Mouse (Mus musculus) mouse trophoblast stem cell (cell line): ENCODE measurements around the gene Atp5e.

Source experiments
- in situ Hi-C, 2 experiments: fragments of 300-500 bp; cut with MseI, MboI; formaldehyde crosslinking; loops; 2 replicates in 1 of 2; 3 replicates in 1 of 2; pipeline ENCODE4 v1.15.1; 2025

Gene Atp5e

GRCm38 (mm10) chr2:174463789-174464523 is at the start of gene Atp5e:
Gene Atp5e (minus strand): TSS chr2:174464105.
- in situ Hi-C loops = no loop called here

GRCm38 (mm10) chr2:174509825-174510224 is 45.9 kb upstream of the Atp5e start:
- in situ Hi-C loops = loop anchor here in 1 of 2 experiments (10.0 kb wide), 1 partner anchor 155 kb away; no protein-coding TSS in a partner anchor

DNA sequence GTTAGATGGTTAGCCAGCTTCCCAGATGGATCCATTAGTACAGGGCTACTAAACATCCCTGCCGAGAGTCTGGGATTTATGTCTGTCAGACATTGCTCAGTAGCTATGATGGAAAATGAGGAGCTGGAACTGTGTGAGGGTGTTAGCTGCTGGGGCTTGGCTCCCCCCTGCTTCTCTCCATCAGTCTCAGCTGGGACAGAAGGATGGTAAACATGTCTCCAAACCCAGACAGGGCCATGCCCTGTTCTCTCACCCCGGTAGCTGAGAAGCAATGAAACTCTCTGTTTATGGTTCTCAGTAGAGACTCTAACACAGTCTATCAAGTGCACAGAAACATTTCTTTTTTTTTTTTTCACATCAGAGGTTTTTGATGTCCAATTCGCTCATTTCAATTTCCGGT is 44.1 kb upstream of the Atp5e start:
- in situ Hi-C loops = loop anchor here in 1 of 2 experiments (10.0 kb wide), 1 partner anchor 157 kb away; no protein-coding TSS in a partner anchor

DNA sequence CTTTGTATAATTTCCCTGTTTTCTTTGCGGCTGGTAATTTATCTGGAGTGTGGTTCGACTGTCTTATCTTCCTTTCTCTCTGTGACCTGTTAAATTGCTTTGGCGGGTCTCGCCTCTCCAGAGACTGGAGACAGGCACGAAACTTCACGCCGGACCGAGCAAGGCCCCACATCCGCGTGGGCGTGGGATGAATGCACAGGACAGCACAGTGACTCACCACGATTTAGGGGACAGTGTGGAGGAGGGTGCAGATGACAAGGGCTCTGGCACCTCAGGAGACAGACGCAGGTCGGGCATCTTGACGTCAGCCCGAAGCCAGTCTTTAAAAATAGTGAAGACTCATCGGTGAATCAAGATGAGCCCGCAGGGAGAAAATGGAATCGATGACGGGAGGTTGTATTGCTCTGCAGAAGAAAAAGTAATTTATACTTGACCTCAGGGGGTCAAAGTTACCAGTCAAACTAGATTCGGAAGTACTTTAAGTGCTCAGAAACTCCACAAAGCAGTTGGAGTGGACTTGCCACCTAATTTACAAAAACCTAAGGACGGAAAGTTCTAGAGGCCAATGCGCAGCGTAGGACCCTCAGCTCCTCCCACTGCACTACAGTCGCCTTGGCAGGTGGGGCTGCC is 39.0 kb upstream of the Atp5e start:
- in situ Hi-C loops = loop anchor here in 1 of 2 experiments (10.0 kb wide), 1 partner anchor 162 kb away; no protein-coding TSS in a partner anchor

GRCm38 (mm10) chr2:174502321-174502720 is 38.4 kb upstream of the Atp5e start:
- in situ Hi-C loops = loop anchor here in 1 of 2 experiments (10.0 kb wide), 1 partner anchor 162 kb away; no protein-coding TSS in a partner anchor

- in situ Hi-C loops = loop anchor here in 1 of 2 experiments (10.0 kb wide), 1 partner anchor 163 kb away; no protein-coding TSS in a partner anchor
These were observed 37.6 kb upstream of the Atp5e start for GRCm38 (mm10) chr2:174501517-174501916.

GRCm38 (mm10) chr2:174500814-174501503 is 37.1 kb upstream of the Atp5e start:
- in situ Hi-C loops = loop anchor here in 1 of 2 experiments (10.0 kb wide), 1 partner anchor 164 kb away; no protein-coding TSS in a partner anchor

GRCm38 (mm10) chr2:174492858-174493257 is 29.0 kb upstream of the Atp5e start:
- in situ Hi-C loops = no loop called here

- in situ Hi-C loops = no loop called here
These were observed 23.1 kb upstream of the Atp5e start for GRCm38 (mm10) chr2:174487005-174487404.

GRCm38 (mm10) chr2:174478746-174479145 is 14.8 kb upstream of the Atp5e start:
- in situ Hi-C loops = no loop called here

DNA sequence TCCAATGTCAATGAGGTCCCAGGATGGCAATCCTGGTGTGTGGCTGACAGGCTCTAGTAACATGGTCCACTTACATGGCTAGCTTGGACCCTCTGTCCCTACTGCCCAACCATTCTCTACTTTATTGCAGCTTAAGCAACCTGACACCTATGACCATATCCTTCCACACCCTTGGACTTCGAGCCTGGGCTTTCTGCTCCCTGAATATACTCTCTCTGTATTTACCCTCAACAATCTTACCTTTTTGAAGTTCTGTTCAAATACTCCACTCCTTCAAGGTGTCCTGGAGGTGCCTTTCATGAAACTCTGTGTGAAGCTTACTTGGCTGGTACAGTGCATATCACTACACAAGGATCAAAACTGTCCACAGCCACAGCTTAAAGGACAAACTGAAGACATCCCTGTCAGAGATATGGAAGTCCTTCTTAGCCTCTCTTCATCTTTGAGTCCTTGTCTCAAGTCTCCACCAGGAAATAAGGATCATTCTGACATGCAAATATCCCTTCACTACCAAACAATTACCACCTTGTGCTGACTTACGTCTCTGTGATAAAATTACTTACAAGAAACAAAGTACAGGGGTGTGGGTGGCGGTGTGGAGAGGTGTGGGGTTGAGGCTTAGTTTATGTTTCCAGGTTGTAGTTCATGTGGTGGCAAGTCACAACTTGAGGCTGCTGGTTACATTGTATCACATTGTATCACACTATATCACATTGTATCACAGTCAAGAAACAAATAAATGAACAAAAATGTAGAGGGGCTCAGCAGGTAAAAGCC is 13.8 kb upstream of the Atp5e start:
- in situ Hi-C loops = no loop called here

DNA sequence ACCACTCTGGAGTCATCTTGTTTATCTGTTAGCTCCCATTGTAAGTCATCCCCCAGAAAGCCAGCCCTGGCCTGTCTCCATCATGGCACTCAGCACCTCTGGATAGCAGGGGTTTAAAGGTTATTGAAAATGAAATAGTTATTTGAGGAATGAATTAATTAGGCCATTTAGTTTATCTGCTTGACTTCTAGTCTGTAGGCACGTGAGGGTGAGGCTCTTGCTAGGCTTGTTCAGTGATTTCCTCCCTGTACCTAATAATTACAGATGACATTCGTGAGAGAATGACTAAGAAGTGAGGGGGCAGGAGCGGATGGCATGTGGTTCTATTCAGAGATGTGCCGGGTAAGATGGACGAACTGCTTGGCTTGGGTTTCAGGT is 9.6 kb upstream of the Atp5e start:
- in situ Hi-C loops = no loop called here

DNA sequence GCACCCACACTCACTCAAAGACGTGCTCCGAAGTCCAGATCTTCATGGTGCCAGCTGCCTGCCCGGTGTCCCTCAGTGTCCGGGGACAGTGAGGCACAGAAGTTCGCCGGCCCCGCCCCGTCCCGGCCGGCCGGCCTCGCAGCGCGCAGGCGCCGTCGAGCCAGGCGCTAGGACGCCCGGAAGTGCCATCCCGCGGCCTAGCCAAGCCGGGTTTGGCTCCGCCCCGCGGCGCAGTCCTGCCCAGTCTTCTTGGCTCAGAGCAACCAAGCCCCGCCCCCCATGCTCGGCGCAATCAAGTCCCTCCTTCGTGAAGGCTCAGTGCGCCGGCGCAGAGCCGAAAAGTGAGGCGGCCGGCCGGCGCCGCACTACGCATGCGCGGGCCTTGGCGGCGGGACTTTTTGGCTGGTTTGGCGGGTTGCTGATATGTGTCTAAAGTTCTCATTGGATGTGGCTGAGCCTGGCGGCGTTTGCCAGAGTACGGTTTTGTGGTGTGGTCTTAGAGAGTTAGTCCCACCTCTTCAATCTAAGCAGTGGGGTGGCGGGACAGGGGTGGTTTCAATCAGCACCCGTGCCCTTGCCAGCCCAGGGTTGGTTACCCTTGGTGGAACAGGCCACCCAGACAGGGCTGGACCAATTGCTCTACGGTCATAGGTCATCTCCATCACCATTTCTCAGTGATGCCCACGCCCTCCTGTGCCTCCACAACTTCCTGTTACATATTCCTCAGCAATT is 9.1 kb upstream of the Atp5e start, which contains the start of gene Prelid3b:
TSS of gene Prelid3b (minus strand) at position 264 of the 732 bp plus-strand sequence.
- in situ Hi-C loops = no loop called here

- in situ Hi-C loops = no loop called here
These were observed 8.5 kb upstream of the Atp5e start for GRCm38 (mm10) chr2:174472407-174472806.

DNA sequence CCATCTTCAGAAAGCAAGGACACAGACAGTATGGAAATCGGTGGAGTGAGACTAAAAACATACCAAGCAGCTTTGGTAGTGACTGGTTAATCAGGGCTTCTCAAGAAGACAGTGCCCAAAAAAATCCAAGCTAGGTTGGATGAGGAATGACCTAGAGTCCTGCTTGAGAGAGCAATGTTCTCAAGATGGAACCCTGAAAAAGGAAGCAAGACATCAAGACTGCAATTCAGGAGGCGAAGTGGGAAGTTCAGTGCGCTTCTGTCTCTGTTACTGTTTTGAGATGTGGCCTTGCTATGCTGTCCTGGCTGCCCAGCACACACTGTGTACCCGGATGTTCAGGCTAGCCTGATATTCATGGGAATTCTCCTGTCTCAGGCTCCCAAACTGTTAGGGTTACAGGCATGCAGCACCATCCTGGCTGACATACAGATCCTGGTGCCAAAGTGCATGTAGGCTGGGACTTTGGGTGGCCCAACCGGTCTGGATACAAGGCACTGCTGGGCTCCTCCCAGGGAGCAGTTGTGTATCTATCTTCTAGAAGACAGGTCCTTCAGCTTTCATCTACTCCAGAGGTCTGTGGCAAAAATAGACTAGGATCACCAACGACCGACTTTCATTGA is 7.0 kb upstream of the Atp5e start:
- in situ Hi-C loops = no loop called here

GRCm38 (mm10) chr2:174470333-174470732 is 6.4 kb upstream of the Atp5e start:
- in situ Hi-C loops = no loop called here

DNA sequence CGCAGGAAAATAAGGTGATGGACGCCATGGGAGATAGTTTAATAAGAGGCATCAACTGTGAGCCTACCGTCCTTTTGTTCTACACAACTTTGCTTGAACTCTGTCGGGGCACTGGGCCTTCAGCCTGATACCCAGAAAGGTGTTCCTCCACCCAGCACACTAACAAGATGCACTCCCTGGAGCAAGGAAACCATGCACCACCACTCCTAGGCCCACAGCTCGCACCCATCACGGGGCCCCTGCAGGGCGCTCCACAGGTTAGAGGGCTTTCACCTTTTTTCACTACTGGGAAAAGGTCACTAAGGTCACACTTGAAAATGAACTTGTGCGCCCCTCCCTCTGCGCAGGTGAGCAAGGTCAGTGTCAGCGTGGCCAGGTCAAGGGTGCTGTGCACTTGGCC is 535 bp downstream of the Atp5e start:
- in situ Hi-C loops = no loop called here

DNA sequence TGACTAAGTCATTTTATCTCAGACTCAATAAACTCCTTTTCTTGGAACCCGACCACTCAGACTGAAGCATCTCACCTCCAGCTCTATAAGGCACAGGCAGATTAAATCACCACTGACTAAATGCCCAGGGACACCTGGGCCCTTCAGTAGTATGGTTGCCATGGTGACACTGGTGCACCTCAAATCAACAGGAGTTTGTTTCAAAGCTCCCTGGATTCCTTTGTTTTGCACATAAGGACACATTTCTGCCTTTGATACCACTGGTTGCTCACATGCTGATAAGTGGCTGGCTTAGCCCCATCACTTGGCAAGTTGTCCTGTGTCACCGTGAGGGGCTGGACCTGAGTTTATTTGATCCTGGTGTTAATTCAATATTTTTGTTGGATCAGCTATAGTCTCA is 4.5 kb downstream of the Atp5e start:
- in situ Hi-C loops = loop anchor here in 1 of 2 experiments (10.0 kb wide), 1 partner anchor 145 kb away; no protein-coding TSS in a partner anchor

GRCm38 (mm10) chr2:174453681-174454080 is 10.2 kb downstream of the Atp5e start:
- in situ Hi-C loops = loop anchor here in 1 of 2 experiments (10.0 kb wide), 1 partner anchor 139 kb away; no protein-coding TSS in a partner anchor

DNA sequence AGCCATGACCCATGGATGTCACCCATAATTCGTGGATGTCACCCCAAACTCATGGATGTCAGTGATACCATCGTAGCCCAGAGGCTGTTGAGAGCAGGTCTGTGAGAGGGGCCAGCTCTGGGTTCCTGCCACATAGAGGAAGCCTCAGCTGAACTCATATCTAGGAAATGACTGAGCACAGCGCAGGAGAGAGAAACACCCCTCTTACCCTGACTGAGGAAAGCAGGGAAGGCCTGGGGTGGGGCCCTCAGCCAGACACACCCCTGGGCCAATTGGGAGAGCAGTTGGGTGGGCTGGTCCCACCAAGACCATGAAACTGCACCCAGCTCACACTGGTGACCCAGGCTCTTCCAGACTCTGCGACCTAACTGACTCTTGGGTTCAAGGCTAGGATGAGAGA is 13.6 kb downstream of the Atp5e start, which contains the start of gene Tubb1:
TSS of gene Tubb1 (plus strand) at position 343 of the 400 bp plus-strand sequence.
- in situ Hi-C loops = loop anchor here in 1 of 2 experiments (10.0 kb wide), 1 partner anchor 136 kb away; no protein-coding TSS in a partner anchor
